Mouse (Mus musculus) mouse embryonic stem cell (cell line): ENCODE measurements around the gene Rasal2.

ENCODE experiments used
- in situ Hi-C, 2 experiments: fragments of 300-500 bp; cut with MboI; formaldehyde crosslinking; loops; 1 replicate in 1 of 2; 3 replicates in 1 of 2; pipeline ENCODE4 v1.14.3; 2019 to 2020; ENCODE audit warnings: low sequenced_read_pairs in 2 of 2, low pct_unique_long_range_greater_than_20kb in 1 of 2, mixed read lengths in 1 of 2; ENCODE audit not compliant: unreplicated experiment in 1 of 2

Gene Rasal2

GRCm38 (mm10) chr1:157117440-157117839 lies 295.0 kb downstream of the Rasal2 start:
- in situ Hi-C loops = no loop called here

GRCm38 (mm10) chr1:157114492-157114891 lies 297.9 kb downstream of the Rasal2 start:
- in situ Hi-C loops = no loop called here

DNA sequence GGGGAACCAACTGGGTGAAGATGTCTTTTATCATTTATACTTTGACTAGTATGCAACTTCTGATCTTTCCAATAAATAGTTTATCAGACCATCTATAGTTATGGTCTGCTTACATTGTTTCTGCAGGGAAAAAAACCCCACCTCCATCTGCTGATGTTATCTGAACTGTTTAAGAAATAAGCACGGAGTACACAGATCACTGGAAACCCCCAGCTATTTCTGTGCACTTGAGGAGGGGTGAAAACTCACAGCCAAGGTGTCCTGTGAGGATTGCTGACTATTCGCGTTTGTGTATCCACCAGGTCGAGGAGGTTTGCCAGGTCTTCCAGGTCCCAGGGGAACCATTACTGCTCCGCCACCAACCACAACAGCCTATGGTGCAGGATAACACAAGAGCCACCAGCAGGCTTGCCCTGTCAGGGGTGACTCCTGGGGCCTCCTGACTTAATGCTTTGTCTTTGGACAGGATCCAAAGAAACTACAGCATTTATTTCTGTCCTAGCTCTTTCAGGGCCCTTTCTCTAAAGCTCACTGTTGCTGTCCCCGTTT lies 302.0 kb downstream of the Rasal2 start:
- in situ Hi-C loops = no loop called here

DNA sequence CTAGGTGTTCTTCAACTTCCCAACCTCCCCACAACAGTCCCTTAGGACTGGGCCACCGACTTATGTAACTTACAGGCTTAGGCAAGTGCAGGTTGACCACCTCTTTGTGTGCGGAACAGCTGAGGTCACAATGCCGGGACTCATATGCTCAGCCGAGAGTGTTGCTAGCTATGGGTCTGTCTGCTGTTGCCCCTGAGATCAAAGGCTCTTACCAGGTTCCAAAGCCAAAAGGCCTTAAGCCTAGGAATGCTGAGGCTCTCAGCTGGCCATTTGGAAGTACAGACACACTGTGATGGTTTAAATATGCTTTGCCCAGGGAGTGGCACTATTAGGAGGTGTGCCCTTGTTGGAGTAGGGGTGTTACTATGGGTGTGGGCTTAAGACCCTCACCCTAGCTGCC lies 303.8 kb downstream of the Rasal2 start, which contains the start of gene Tex35:
Gene Tex35 (minus strand): TSS at position 101 of the 400 bp plus-strand sequence.
- in situ Hi-C loops = no loop called here

DNA sequence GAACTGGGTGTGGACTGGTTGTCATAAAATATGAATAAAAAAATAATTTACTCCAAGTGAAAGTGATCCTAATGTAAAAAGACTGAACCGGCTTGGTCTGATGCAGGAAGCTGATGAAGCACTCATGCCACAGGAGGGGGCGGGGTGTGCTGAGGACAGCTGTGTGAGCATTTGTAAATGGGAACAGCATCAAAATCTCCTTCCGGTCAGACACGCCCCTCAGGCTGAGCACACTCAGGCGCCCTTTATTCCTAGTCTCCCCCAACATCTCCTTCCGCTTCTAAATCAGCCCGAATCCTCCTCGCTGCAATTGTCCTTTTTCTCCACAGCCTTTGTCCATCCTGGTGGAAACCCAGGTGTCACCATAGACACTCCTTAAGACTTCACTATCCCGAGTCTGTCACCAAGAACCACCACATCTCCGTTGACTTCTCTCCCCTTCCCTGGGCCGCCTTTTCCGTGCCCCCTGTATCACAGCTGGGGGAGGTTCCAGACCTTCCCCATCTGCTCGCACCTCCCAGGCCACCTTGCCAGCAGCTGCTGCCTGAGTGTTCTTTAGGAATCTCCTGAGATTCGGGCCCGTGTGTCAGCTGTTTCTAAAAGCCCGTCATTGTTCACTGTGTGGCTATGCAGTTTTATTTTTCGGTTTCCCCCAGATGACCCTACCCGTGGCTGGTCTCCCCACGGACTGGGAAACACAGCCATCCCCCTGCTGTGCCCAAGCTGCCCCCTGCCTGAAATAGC lies 311.1 kb downstream of the Rasal2 start:
- in situ Hi-C loops = no loop called here

- in situ Hi-C loops = loop anchor here in 1 of 2 experiments (25.0 kb wide), 1 partner anchor 367 kb away; the partner anchor contains the start of gene Cryzl2
Observed at GRCm38 (mm10) chr1:157095534-157095933, 316.9 kb downstream of the Rasal2 start.

DNA sequence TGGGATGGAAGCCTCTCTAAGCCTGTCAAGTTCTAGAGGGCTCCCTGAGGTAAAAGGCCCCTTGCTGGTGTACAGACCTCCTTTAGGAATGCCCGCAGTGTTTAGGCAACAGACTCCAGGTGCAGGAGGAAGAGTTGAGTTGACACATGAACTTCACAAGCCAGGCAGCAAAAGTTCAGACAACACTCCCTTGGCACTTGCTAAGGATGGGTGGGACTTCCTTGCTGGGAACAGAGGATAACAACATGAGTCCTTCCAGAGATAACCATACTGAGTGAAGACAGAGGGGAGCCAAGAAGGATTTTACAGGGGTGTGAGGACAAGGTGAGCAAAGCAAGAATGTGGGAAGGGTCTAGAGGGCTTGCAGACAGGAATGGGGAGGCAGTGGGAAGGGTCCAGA lies 319.8 kb downstream of the Rasal2 start:
- in situ Hi-C loops = loop anchor here in 1 of 2 experiments (25.0 kb wide), 1 partner anchor 370 kb away; the partner anchor contains the start of gene Cryzl2

DNA sequence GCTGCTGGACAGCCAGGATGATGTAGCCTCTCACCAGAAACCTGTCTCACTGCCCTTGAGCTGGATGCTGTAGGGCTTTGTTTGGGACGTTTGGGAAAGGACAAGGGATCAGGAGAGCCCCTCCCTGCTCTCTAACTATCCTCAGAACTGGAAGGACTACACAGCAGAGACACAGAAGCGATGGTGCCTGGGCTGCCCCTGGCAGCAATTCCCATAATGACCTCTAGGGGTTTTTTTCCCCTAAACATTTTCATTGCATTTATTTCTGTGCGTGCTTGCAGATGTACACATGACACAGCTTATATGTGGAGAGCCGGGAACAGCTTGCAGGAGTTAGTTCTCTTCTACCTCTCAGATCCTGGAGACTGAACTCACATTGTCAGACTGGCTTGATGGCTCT lies 320.3 kb downstream of the Rasal2 start:
- in situ Hi-C loops = loop anchor here in 1 of 2 experiments (25.0 kb wide), 1 partner anchor 370 kb away; the partner anchor contains the start of gene Cryzl2

DNA sequence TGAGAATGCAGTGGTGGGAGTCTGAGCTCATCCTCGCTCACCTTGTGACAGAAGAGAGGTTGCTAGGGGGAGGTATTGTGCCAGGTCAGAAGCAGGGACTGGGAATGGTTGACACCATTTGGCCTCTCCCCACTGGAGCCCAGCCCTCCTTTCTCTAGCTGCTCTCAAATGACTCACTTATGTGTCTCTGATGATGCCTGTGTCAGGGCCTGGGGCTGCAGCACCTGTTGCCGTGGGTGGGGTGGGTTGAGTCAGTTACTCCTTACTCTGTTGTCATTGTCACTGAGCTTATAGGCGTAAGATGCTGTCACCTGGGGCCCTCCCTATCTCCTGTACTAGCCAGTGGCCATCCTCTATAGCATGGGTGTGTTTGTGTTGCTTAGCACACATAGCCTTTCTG lies 321.6 kb downstream of the Rasal2 start:
- in situ Hi-C loops = loop anchor here in 1 of 2 experiments (25.0 kb wide), 1 partner anchor 371 kb away; the partner anchor contains the start of gene Cryzl2

DNA sequence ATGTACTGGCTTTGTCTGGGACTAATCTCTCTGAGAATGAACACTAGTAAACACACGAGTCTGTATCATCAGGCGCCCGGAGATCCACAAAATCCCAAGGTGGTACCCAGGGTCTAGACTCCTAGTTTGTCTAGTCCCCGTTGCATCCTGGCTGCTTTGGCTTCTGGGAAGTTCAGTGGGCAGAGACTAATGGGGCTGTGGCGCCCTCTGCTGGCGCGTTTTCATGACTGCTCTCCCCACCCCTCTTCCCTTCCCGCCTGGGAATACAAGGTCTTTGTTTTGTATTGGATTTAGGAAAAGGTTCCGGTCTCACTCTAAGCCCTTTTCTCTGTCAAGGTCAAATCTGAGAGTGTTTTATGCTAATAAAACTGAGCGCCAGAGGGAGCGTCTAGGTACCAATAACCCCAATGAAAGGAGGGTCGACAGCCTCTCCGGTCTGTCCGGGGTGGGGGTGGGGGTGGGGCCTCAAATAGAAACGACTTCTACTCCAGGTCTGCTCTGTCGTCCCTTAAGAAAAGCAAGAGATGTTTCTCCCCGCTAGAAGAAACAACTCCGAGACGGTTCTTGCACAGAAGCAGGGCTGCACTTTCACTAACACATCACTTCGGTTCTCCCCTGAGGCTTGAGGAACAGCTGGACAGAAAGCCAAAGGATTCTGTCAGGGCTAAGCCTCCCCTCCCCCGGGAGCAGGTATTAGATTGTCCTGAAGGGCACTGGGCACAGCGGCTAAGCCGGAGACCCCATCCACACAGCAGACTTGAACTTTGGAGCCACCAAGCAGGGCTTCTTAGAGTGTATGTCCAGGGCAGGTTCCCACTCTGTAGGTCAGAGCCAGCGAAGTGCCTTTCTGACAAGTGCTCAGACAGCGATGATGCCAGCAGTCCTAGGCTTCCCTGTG lies 326.0 kb downstream of the Rasal2 start:
- in situ Hi-C loops = loop anchor here in 1 of 2 experiments (25.0 kb wide), 1 partner anchor 376 kb away; the partner anchor contains the start of gene Cryzl2
